Mouse (Mus musculus): Measurements from ENCODE around the gene Gm43518.

The Gm43518 gene

DNA sequence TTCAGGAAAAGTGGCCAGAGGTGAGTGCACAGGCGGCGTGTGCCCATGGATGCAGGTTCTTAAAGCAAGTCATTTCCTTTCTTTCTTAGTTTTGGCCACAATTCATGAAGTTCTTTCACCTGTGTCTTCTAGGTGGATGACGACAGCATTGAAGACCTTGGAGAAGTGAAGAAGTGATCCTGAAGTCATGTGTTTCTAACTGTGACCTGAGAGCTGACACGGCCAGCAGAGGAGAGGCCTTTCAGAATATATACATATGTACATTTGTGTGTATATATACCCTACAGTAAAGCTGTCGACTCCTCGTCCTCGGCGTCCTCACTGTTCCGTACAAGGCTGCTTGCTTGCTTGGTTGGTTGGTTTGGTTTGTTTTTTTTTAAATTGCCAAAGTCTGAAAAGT is at the start of gene Gm43518:
Gene Gm43518, plus strand, starts transcription at position 301 of the 400 bp plus-strand sequence.
- no peak for DNase-seq (ENCODE audit: low spot score in 2 of 2)

DNA sequence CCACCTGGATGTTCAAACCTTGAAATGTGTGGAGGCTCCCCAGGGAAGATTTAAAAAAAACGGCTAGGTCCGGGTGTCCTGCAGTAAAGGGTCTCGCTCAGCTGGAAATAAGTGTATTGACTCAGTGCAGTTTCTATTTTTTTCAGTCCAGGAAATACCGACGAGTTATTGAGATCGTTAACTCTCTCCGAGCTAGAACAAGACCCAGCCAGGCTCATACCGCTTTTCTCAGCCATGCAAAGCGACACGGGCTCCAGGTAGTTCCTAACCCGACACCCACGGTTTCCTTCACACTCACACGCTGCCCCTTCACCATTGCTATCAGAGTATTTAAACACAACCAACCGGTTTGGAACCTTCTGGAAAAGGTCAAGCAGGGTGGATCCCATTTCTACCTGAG is 49.2 kb upstream of the Gm43518 start:
- DNase-seq (ENCODE audit: low spot score in 2 of 2): no peak

DNA sequence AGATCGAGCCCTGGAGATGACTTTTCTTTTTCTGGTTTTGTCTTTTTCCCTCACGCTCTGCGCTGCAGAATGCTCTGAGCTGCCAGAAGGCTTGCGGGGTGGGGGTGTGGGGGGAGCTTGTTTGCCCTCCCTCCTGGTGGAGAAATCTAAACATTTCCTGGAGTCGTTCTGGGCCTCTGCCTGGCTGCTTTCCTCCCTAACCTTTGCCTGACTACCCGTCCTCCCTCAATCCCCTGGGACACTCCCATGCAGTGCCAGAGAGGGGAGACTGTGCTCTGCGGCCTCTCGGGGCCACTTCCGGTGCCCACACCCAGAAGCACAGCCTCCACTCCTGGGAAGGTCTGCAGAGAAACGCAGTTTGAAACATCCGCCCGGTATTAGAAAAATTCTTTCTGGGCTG is 47.3 kb upstream of the Gm43518 start, which contains the start of gene Hcar1:
Gene Hcar1, minus strand, starts transcription at position 93 of the 400 bp plus-strand sequence.
- DNase-seq (ENCODE audit: low spot score in 2 of 2): peak; percentile 11 to 28

DNA sequence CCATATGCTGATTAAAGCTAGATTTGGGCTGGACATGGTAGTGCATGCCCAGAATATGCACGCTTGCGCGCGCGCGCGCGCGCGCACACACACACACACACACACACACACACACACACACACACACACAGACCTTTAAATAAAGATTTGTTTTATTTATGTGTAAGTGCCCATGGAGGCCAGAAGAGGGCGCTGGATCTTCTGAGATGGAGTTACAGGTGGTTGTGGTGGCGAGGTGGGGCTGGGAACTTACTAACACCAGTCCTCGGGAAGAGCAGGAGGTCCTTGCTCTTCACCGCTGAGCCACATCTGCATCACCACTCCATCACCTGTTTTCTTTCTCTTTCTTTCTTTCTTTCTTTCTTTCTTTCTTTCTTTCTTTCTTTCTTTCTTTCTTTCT is 46.4 kb upstream of the Gm43518 start:
- DNase-seq (ENCODE audit: low spot score in 2 of 2): no peak

DNA sequence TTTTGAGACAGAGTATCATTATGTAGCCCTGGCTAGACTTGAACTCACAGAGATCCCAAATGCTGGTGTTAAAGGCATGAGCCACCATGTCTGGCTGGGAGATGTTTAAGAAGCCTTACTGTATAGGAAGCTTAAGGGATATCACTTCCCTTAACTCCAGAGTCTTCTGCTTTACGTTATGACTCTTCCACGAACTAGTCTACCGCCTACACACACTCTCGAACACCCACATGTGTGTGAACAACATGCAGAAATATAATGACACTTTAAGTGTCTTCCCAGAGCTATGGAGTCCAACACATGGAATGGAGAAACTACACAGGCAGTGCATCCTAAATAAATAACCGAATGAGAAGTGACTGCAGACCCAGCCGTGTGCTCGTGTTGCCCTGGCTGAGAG is 43.3 kb upstream of the Gm43518 start:
- no peak for DNase-seq (ENCODE audit: low spot score in 2 of 2)

DNA sequence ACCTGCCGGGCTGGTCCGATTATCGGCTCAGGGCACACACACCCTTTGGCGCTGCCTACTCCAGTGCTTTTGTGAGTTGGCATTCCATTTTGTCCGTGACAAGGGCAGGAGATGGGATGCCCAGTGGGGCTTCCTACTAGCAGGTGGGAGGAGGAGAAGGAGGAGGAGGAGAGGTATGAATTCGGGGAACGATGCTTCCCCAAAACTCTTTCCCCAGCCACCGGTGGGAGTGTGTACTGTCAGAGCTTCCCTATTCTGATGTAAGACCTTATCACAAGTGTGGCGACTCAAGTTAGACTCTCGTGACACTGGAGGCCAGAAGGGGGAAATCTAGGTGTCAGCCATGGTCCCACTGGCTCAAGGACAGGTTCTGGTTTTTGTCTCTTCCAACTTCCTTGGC is 42.9 kb upstream of the Gm43518 start:
- no peak for DNase-seq (ENCODE audit: low spot score in 2 of 2)

DNA sequence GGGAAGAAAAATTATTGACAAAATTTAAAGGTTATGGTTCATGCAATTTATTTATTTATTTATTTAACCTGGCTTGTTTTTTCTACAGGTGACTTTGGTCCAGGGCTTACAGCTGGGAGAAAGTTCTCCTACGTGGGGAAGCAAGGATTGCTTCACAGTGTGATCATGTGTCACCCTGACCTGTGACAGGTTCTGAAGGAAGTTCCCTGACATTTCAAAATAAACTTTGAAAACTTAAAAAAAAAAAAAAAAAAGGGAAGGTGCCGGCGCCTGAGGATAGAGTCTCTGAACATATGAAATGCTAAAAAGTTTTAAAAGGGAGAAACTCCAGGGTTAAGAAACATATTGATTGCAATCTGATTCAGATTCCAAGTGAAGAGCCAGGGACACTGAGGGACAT is 40.9 kb upstream of the Gm43518 start:
- DNase-seq (ENCODE audit: low spot score in 2 of 2): no peak

DNA sequence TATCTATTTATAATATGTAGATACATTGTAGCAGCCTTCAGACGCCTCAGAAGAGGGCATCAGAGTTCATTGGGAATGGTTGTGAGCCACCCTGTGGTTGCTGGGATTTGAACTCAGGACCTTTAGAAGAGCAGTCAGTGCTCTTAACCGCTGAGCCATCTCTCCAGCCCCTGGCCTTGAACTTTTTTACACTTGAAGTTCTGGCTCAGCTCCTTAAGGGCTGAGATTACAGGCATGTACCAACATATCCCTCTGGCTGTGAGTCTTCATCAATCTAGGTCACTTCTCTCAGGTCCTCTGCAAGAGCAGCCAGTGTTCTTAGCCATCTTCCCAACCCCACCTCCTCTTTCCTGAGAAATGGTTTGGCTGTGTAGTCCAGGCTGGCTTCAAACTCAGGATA is 36.9 kb upstream of the Gm43518 start:
- no peak for DNase-seq (ENCODE audit: low spot score in 2 of 2)

DNA sequence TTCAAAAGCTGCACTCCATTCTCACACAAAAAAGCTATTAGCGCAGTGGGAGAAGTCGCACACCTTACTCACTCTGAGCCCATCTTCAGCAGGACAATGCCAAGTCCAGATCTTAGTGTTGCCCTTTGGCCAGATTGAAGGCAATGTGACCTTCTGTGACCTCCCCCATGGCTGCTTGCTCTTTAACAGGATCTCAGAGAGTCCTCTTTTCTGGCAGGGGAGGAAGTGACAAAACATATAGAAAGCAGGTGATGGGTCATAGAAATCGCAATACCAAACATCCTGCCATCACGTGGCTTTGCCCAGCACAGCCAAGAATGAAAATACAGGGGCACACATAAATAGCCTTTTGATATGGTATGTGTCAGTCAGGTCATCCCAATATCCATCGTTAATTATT is 36.2 kb upstream of the Gm43518 start:
- DNase-seq (ENCODE audit: low spot score in 2 of 2): no peak

DNA sequence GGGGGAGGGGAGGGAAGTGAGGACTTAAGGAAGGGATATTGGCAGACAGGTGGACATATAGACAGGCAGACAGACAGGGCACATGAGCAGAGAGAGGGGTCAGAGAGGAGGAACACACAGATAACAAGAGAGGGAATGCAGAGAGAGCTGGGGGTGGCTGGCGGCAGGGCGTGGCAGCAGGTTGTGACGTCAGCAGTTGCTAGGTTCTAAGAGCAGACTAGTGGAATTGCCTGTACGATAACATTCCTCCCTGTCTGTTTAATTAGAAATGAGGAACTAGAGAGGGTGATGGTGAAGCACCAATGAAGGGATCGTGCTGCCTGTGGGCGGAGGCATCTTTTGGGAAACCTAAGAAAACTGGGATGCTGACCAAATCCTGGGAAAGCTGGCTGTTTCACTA is 35.5 kb upstream of the Gm43518 start:
- DNase-seq (ENCODE audit: low spot score in 2 of 2): no peak

DNA sequence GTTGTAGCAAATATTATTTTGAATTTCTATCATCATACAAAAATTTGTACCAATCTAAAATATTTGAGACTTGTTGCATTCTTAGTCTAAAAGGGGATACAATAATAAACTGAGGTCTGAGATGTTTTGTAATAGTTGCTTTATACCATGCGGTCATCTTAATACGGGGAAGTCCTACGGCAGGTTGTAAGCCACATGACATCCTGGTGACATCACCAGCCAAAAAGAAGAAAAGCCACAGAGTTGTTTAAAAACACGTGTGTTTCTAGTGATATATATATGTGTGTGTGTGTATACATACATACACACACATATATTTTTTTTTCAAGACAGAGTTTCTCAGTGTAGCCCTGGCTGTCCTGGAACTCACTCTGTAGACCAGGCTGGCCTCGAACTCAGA is 33.7 kb upstream of the Gm43518 start:
- DNase-seq (ENCODE audit: low spot score in 2 of 2): no peak

DNA sequence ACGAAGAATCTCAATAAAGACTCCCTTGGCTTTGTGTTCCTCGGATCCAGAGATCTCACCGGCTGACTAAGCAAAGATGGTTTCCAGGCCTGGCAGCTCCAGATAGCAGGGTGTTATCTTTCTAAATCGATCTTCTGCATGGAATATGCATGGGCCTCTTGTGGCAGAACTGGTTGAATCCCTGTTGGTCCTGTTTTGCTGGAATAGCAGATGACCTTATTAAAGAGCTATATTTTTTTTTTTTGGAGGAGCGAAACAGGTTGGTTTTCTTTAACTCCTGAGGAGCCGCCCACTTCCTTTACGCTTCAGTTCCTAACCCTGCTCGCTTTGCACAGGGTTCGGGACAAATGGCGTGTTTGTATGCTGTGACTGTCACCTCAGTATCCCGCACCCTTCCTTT is 30.8 kb upstream of the Gm43518 start:
- no peak for DNase-seq (ENCODE audit: low spot score in 2 of 2)

DNA sequence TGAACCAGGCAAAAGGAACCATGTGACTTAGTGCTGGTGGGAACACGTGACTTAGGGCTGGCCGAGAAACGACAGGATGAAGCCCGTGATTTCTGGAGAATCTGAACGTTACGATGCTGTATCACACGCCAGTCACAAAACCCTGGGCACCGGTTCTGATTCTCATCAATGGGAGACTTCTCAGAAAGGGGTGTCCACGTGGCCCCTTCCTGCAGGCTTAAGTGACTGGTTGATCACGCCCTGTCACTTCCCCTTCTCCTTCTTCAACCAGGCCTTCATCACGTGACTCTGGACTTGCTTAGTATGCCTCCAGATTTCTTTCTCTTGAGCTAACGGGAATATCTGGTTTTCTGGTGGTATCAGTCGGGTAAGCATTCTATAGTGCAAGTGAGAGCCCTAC is 29.9 kb upstream of the Gm43518 start:
- no peak for DNase-seq (ENCODE audit: low spot score in 2 of 2)

DNA sequence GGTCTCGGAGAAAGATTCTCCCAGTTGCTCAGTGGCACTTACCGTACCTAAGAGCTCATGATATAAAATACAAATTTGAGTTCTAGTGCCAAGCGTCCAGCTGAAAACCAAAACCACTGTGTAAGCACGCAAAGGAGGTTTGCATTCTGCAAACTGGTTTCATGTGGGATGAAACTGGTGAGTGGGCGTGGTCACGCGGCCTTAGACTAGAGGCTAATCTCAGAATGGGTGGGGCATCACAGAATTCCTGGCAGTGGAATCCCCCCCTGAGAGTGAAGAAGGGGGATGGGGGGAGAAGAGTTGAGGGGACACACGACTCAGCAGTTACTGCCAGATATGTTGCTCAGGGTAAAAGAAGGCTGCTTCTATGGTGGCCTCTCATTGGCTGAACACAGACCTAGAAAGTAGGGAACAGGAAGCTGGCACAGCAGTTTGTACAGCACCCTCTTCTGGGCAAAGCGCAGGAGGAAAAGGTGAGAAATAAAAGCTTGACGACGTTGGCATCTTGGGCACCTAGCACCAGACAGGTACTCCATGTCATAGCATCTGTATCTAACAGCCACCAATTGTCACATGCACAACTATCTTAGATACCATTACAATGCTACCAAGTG is 23.1 kb upstream of the Gm43518 start:
- no peak for DNase-seq (ENCODE audit: low spot score in 2 of 2)

DNA sequence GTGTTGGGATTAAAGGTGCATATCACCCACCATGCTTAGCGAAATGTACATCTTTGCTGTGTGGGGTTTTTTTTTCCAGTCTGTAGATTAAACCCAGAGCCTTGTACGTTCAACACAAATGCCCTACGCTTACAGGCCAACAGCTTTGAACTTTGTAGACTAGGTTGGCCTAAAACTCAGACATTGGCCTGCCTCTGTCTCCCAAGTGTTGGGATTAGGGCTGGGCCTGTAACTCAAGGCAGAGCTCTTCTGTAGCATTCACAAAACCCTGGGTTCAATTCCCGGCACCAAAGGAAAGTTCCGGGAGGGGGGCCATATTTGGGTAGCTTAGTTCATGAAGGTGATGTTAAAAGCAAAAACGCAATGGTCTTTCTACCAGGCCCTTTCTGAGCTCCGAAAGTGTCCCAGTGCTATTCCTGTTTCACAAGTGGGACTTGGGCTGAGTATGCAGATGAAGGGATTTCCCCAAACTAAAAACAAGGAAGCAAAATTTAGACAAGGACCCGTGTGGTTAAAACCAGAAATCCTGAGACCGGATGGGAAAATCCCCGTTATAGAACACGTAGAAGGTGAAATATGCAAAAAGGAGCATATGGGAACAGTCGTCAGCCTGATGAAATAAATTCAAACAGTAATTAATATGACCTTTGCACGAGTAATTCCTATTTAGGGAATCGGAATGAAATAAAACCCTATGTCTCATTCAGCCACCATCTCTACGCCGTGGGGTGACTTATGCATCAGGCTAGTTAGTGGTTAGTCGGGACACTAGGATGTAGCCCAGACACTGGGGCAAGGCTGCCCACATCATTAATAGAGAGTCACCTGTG is 20.9 kb upstream of the Gm43518 start:
- DNase-seq (ENCODE audit: low spot score in 2 of 2): peak in 1 of 2 experiments; percentile 29

DNA sequence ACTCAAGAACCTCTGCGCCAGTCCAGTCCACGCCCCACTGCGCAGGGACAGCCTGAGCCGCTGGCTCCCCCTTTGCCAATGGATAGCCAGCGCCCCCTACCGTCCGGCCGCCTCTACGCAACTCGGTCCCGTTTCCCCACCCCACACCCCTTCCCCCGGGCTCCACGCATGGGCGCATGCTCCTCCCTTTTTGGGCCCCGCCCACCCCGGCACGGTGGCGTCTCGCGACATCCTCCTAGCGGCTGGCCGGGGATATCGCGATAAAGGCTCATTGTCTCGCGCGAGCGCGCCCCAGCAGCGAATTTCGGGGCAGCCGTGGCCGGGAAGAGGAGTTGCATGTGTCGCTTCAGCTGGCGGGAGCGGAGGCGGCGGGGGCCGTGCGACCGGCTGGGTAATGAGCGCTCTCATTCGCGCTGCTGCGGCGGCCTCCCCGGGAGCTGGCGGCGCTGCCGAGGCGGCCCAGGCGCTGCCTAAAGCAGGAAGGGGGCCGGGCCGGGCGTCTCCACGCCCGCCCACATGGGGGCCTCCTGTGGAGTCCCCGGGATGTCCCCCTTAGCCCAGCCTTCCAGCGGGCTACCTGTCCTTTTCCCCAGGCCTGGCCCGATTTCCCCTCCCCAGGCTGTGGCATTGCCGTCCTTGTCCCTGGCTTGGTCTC is 20.1 kb upstream of the Gm43518 start, which contains the start of gene Denr:
Gene Denr, plus strand, starts transcription at position 200 of the 655 bp plus-strand sequence.
- DNase-seq (ENCODE audit: low spot score in 2 of 2): peak; percentile 96 to 98

DNA sequence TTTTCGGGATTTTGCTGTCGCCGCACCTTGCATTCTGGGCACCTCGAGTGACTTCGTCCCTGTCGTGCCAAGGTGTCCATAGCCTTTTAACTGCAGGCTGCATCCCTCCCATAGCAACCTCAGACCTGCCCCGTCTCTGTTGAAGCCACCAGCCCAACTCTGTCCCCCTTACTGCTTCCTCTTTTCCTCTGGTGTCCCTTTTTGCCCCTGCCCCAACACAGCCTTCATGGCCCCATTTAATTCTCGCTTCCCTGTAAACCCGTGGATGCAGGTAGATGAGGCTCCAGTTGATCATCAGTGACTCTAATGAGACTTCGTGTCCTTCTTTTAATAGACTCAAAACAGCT is 19.6 kb upstream of the Gm43518 start:
- no peak for DNase-seq (ENCODE audit: low spot score in 2 of 2)

DNA sequence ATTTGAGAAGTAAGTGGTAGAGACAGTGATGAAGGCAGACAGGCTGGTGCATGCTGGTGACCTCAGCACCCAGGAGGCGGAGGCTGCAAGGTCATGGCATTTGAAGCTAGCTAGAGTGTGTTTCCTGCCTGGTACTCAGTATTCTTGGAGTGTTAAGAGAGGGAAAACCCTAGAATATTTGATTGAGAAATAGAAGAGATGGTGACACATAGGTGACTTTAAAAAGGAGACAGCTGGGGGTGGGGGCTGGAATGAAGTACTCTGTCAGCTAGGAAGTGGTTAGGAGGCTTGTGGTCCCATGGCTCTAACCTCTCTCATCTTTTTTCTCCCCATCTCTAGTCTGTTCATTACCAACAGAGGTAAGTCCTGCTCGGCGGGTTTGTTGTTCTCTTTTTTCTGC is 12.4 kb upstream of the Gm43518 start:
- no peak for DNase-seq (ENCODE audit: low spot score in 2 of 2)

DNA sequence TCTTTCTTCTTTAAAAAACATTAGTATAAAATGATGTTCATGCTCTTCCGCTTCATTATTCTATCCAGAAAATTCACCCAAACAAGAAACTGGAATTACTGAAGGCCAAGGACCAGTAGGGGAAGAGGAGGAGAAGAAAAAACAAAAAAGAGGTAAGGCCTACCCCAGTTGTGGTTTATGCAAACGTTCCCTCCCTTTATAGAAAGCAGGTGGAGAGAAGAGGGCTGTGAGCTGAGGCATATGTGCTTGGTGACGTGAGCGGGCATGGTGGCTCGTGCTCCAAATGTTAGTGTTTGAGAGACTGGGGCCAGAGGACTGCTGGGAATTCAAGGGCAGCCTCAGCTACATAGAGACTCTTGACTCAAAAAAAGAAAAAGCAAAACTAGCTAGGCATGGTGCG is 5.1 kb upstream of the Gm43518 start:
- no peak for DNase-seq (ENCODE audit: low spot score in 2 of 2)

DNA sequence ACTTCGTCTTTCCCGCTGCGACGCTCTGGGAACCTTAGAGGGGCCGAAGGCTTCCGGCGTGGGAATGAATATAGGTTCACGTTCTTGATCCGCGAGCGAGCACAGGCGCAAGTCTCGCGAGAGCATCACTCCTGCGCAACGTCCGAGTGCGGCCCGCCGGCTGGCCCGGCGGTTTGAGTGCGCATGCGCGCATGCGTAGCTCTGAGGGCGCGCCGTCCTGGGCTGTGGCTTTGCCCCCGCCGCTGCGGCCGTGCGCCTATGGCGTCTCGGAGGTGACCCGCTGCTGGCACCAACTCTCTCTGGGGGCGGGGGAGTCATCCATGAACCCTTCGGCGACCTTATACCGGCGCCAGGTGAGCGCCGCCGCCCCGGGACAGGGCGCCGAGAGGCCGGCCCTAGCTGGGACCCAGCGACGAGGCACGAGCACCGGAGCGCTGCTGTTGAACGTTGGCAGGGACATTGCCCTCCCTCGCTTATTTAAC is 3.3 kb downstream of the Gm43518 start, which contains the start of gene Ccdc62:
Gene Ccdc62, plus strand, starts transcription at position 172 of the 482 bp plus-strand sequence.
- peak; percentile 93 to 95 for DNase-seq (ENCODE audit: low spot score in 2 of 2)

DNA sequence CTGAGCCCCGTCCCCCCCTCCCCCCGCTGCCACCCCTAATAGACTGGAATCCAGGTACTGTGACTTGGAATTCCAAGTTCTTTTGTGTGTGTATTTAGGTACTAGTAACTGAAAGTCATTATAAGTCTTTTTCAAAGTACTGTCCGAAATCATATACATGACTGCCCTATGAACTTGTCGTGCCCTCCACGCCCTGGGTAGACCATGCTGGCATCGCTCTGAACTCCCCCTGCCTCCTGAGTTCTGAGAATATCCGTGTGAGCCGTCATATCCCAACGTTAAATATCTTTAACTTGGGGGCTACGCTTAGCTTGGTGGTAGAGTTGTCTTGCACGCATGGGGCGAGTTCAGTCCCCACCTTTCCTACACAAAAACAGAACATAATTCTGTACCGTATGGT is 3.9 kb downstream of the Gm43518 start:
- DNase-seq (ENCODE audit: low spot score in 2 of 2): no peak

DNA sequence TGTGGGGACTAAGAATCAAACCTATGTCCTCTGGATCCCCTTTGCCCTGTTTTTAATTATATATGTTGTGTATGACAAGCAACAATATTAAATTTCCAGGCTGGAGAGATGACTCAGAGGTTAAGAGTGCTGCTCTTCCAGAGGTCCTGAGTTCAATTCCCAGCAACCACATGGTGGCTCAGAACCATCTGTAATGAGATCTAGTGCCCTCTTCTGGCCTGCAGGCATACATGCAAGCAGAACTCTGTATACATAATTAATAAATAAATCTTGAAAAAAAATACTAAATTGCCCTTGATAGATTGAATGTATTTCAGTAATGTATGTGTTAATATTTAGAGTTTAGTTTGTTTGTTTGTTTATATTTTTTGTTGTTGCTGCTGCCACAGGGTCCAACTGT is 5.7 kb downstream of the Gm43518 start:
- no peak for DNase-seq (ENCODE audit: low spot score in 2 of 2)

DNA sequence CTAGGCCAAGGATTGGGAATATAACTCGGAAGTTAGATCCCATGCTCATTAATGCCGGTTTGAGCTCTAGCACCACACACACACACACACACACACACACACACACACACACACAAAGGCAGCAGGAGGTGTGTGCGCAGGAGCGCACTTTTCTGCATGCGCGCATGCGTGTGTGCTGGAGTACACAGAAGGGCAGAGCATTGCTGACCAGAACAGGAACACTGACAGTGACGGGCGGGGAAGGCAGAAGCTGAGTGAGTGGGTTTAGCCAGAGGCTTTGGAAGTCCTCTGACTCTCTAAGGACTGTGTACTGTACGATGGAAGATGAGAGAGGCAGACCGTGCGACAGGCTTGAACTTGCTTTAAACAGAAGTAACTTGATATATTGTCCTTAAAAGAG is 6.3 kb downstream of the Gm43518 start:
- no peak for DNase-seq (ENCODE audit: low spot score in 2 of 2)

Data from heart, adult 9 months (tissue).